Mouse (Mus musculus): ENCODE data around the gene Ihh. TPM values are rescaled to one million over a fixed set of nuclear protein-coding genes. Genes with fewer than 3 reads are reported as not detected.

Gene Ihh
- total and polyA plus RNA-seq, 3 experiments: not detected

DNA sequence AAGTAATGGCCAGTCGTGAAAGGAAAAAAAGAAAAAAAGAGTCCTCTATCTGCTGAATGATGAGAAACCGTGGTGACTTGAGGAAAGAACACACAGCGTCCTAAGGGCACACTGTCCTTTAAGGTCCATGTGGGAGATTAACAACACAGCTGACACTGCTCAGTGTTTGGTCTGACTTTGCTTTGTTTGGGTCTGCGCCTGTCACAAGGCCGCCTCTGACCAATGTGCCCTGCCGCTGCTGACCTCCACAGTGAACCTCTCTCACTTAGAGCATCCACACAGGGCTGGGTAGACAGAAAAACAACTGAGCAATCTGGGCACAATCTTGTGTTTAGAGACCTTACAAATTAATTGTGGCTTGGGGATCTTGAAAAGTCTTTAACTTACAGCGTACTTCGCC, 25.5 kb upstream of the Ihh start:
- no peak for TF ChIP-seq TBP (conservative IDR thresholded peaks at IDR 0.05; ENCODE audit: low read depth, low read length)
- no peak for TF ChIP-seq CHD2 (IDR thresholded peaks at IDR 0.05; ENCODE audit: low read length)
- TF ChIP-seq RCOR1 (conservative IDR thresholded peaks at IDR 0.05; ENCODE audit: low read depth, low read length): no peak
- TF ChIP-seq MAX (IDR thresholded peaks at IDR 0.05; ENCODE audit: low read length): no peak
- no peak for TF ChIP-seq USF2 (conservative IDR thresholded peaks at IDR 0.05; ENCODE audit: low read depth, low read length)
- TF ChIP-seq TCF12 (IDR thresholded peaks at IDR 0.05; ENCODE audit: low read depth, low read length): no peak
- Histone ChIP-seq H3K4me3 (replicated peaks in 1 of 3; ENCODE audit: low read depth in 2 of 3, low read length in 2 of 3, poor library complexity in 1 of 3) (no peak overlapping the region), H3K36me3 (replicated peaks in 1 of 2; ENCODE audit: control insufficient read depth in 1 of 2, insufficient read depth in 1 of 2, low read length in 1 of 2) (no peaks in the 10 kb centered on the region), H3K9ac (ENCODE audit: insufficient read depth, low read depth) (no peak overlapping the region), H3K9me3 (replicated peaks; ENCODE audit: low read length) (no peaks in the 10 kb centered on the region), H3K4me1 (ENCODE audit: control insufficient read depth in 1 of 2, insufficient read depth in 2 of 2) (peaks cover 0 to 39% of the 10 kb centered on the region in 2 experiments; a peak in 2 of 4 replicates), H3K27ac (ENCODE audit: insufficient read depth, low read depth) (no peak overlapping the region), H3K27me3 (replicated peaks) (no peaks in the 10 kb centered on the region), H3K4me2 (ENCODE audit: insufficient read depth, low read depth, poor library complexity, severe bottlenecking) (no peak overlapping the region), H3K79me2 (replicated peaks; ENCODE audit: control insufficient read depth, extremely low read depth, insufficient read depth, poor library complexity, severe bottlenecking) (no peaks in the 10 kb centered on the region)
- no peak for DNase-seq (ENCODE audit: extremely low read depth)
- dilution Hi-C loops (cut with MboI; ENCODE audit: extremely low pct_ligation_motif_present, extremely low pct_unique_long_range_greater_than_20kb, low sequenced_read_pairs): no loop called here
- in situ Hi-C loops (cut with MboI; ENCODE audit: low pct_ligation_motif_present, low pct_unique_long_range_greater_than_20kb, low sequenced_read_pairs): no loop called here

DNA sequence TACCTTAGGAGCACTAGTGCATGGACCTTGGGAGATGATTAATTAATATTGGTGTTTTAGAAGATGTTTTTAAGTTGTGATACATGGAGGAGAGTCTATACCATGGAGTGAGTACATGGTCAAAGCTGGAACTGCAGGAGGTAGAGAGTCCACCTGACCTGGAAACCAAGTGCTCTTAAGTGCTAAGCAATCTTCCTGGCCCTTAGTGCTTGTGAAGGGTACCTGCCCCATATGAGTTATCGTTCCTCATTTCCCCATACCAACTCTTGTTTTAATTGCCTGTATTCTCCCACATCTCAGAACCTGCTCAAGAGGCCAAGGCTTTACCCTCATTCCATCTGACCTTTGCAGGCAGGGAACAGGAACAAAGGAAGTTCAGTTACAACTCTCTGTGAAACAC, 24.5 kb upstream of the Ihh start:
- TF ChIP-seq ELF1 (IDR thresholded peaks at IDR 0.05; ENCODE audit: low read depth, low read length) (no peak), RAD21 (IDR thresholded peaks at IDR 0.05; ENCODE audit: low read depth, low read length) (no peak), SIN3A (IDR thresholded peaks at IDR 0.05; ENCODE audit: low read length) (no peak), GABPA (IDR thresholded peaks at IDR 0.05; ENCODE audit: insufficient replicate concordance, low read depth, low read length) (no peak), UBTF (IDR thresholded peaks at IDR 0.05; ENCODE audit: low read depth, low read length) (no peak), EP300 (IDR thresholded peaks at IDR 0.05; ENCODE audit: low read length) (no peak), KAT2A (IDR thresholded peaks at IDR 0.05; ENCODE audit: insufficient replicate concordance, low read length) (no peak), MAFK (IDR thresholded peaks at IDR 0.05; ENCODE audit: insufficient replicate concordance, low read length) (no peak), MEF2A (IDR thresholded peaks at IDR 0.05; ENCODE audit: borderline replicate concordance, low read depth, low read length) (no peak), MXI1 (IDR thresholded peaks at IDR 0.05; ENCODE audit: low read depth, low read length) (no peak), MYC (IDR thresholded peaks at IDR 0.05; ENCODE audit: low read depth, low read length) (no peak), MAX (IDR thresholded peaks at IDR 0.05; ENCODE audit: low read length) (no peak), ZNF384 (IDR thresholded peaks at IDR 0.05; ENCODE audit: low read depth, low read length) (no peak), MAZ (IDR thresholded peaks at IDR 0.05; ENCODE audit: low read depth, low read length) (no peak), JUND (conservative IDR thresholded peaks at IDR 0.05; ENCODE audit: low read depth, low read length) (no peak)
- in situ Hi-C loops (cut with MboI; ENCODE audit: low pct_ligation_motif_present, low pct_unique_long_range_greater_than_20kb, low sequenced_read_pairs): no loop called here
- H3K4me1 ChIP-seq (ENCODE audit: control insufficient read depth in 1 of 2, insufficient read depth in 2 of 2): peaks cover 0 to 39% of the 10 kb centered on the region in 2 experiments; a peak in 2 of 4 replicates
- H3K4me2 ChIP-seq (ENCODE audit: insufficient read depth, low read depth, poor library complexity, severe bottlenecking): no peak overlapping the region
- no peaks in the 10 kb centered on the region for H3K36me3 ChIP-seq (replicated peaks in 1 of 2; ENCODE audit: control insufficient read depth in 1 of 2, insufficient read depth in 1 of 2, low read length in 1 of 2)
- DNase-seq (ENCODE audit: extremely low read depth): no peak
- H3K27me3 ChIP-seq (replicated peaks): no peaks in the 10 kb centered on the region
- H3K79me2 ChIP-seq (replicated peaks; ENCODE audit: control insufficient read depth, extremely low read depth, insufficient read depth, poor library complexity, severe bottlenecking): no peaks in the 10 kb centered on the region
- dilution Hi-C loops (cut with MboI; ENCODE audit: extremely low pct_ligation_motif_present, extremely low pct_unique_long_range_greater_than_20kb, low sequenced_read_pairs): no loop called here
- no peak overlapping the region for H3K27ac ChIP-seq (ENCODE audit: insufficient read depth, low read depth)
- no peaks in the 10 kb centered on the region for H3K9me3 ChIP-seq (replicated peaks; ENCODE audit: low read length)
- no peak overlapping the region for H3K4me3 ChIP-seq (replicated peaks in 1 of 3; ENCODE audit: low read depth in 2 of 3, low read length in 2 of 3, poor library complexity in 1 of 3)
- H3K9ac ChIP-seq (ENCODE audit: insufficient read depth, low read depth): no peak overlapping the region
